Mouse (Mus musculus) liver, adult 2 months (tissue): ENCODE results near the gene Tnc. TPM values are rescaled to one million over a fixed set of nuclear protein-coding genes. Genes with fewer than 3 reads are reported as not detected.

Experiments
- DNase-seq: peaks from one replicate; pipeline ENCODE4 v3.0.0-alpha.2; 2011; ENCODE audit warnings: low read depth, low spot score; ENCODE audit errors: extremely low read depth
- H3K27ac ChIP-seq: fragments of 200-500 bp; replicated peaks from 2 replicates; pipeline ENCODE4 v1.5.1; 2012; ENCODE audit warnings: low read depth, mild to moderate bottlenecking, control low read depth, inconsistent platforms, low read length; ENCODE audit not compliant: insufficient read depth
- H3K27me3 ChIP-seq: fragments of 200-500 bp; 2 replicates; pipeline ENCODE4 v1.6.1; 2012; ENCODE audit warnings: mild to moderate bottlenecking, moderate library complexity, low read length, inconsistent platforms; ENCODE audit not compliant: control insufficient read depth, insufficient read depth
- H3K36me3 ChIP-seq: fragments of 200-500 bp; 2 replicates; pipeline ENCODE4 v1.6.1; 2012; ENCODE audit warnings: low read length, inconsistent platforms; ENCODE audit not compliant: control insufficient read depth, insufficient read depth
- H3K4me1 ChIP-seq: fragments of 200-500 bp; 2 replicates; pipeline ENCODE4 v1.6.1; 2011; ENCODE audit warnings: low read length; ENCODE audit not compliant: control insufficient read depth, insufficient read depth
- H3K4me3 ChIP-seq: fragments of 200-500 bp; 2 replicates; pipeline ENCODE4 v1.5.1; 2011; ENCODE audit warnings: low read depth, mild to moderate bottlenecking, control low read depth, low read length, moderate library complexity; ENCODE audit not compliant: insufficient read depth
- H3K79me2 ChIP-seq: fragments of 200-500 bp; 2 replicates; pipeline ENCODE4 v1.6.1; 2012; ENCODE audit warnings: inconsistent platforms, mild to moderate bottlenecking, low read length, moderate library complexity; ENCODE audit not compliant: control insufficient read depth, insufficient read depth
- H3K9ac ChIP-seq: fragments of 200-500 bp; 2 replicates; pipeline ENCODE4 v1.6.1; 2012; ENCODE audit warnings: low read depth, mild to moderate bottlenecking, control low read depth, inconsistent platforms, low read length
- CTCF ChIP-seq: fragments of 200-500 bp; IDR thresholded peaks from 2 replicates; pipeline ENCODE4 v1.5.1; 2011; ENCODE audit warnings: low read depth, low read length, control low read depth
- POLR2A ChIP-seq: fragments of 200-500 bp; IDR thresholded peaks from 2 replicates; pipeline ENCODE4 v1.6.1; 2011; ENCODE audit warnings: low read length, control low read depth; ENCODE audit not compliant: insufficient read depth; ENCODE audit errors: extremely low read depth
- WGBS: fragments of 180-500 bp; shearing (Covaris S2); methylation state at CpG from one replicate; pipeline ENCODE4 v1.1.7; 2018; 5-methylcytosine and 5-hydroxymethylcytosine counted together
- polyA plus RNA-seq: library from polyadenylated mRNA; depleted of rRNA; stranded (reverse); fragments of >200 nt; gene quantifications from 2 replicates; pipeline ENCODE4 v1.2.3, GENCODE M21; 2012
- total RNA-seq: library from RNA; depleted of rRNA; stranded (reverse); fragments of >200 nt; gene quantifications from 2 replicates; pipeline ENCODE4 v1.2.3, GENCODE M21; 2014

The Tnc gene
- total and polyA plus RNA-seq, 2 experiments, result 0.24 to 0.37 TPM

- no peak overlapping the region for H3K9ac ChIP-seq
- H3K27me3 ChIP-seq, result no peaks in the 10 kb centered on the region
- DNase-seq, result no peak
- WGBS, result 65% methylated on average over 6 of the region's 6 CpGs
- H3K36me3 ChIP-seq, result no peaks in the 10 kb centered on the region
- no peak overlapping the region for H3K27ac ChIP-seq
- H3K4me1 ChIP-seq, result no peaks in the 10 kb centered on the region
- H3K4me3 ChIP-seq, result no peak overlapping the region
- TF ChIP-seq POLR2A (no peak), CTCF (no peak)
- H3K79me2 ChIP-seq, result no peaks in the 10 kb centered on the region
Observed at GRCm38 (mm10) chr4:64058856-64059231, 12.0 kb upstream of the Tnc start.

- Histone ChIP-seq H3K36me3 (no peaks in the 10 kb centered on the region), H3K4me1 (no peaks in the 10 kb centered on the region), H3K4me3 (no peak overlapping the region), H3K79me2 (no peaks in the 10 kb centered on the region), H3K27ac (no peak overlapping the region), H3K9ac (no peak overlapping the region), H3K27me3 (no peaks in the 10 kb centered on the region)
- no peak for DNase-seq
- WGBS, result 51% methylated on average over 12 of the region's 12 CpGs
- no peak for TF ChIP-seq POLR2A
- TF ChIP-seq CTCF, result no peak
Observed at GRCm38 (mm10) chr4:64058048-64058855, 11.4 kb upstream of the Tnc start.

- no peak for TF ChIP-seq POLR2A
- TF ChIP-seq CTCF, result no peak
- DNase-seq, result no peak
- Histone ChIP-seq H3K27ac (no peak overlapping the region), H3K27me3 (no peaks in the 10 kb centered on the region), H3K9ac (no peak overlapping the region), H3K79me2 (no peaks in the 10 kb centered on the region), H3K36me3 (no peaks in the 10 kb centered on the region), H3K4me1 (no peaks in the 10 kb centered on the region), H3K4me3 (no peak overlapping the region)
- WGBS, result 78% methylated on average over 7 of the region's 7 CpGs
Observed at GRCm38 (mm10) chr4:64048177-64048576, 1.4 kb upstream of the Tnc start.

GRCm38 (mm10) chr4:64043893-64044292 lies 2.9 kb downstream of the Tnc start:
- DNase-seq, result no peak
- H3K4me1 ChIP-seq, result no peaks in the 10 kb centered on the region
- H3K9ac ChIP-seq, result no peak overlapping the region
- no peak overlapping the region for H3K27ac ChIP-seq
- no peaks in the 10 kb centered on the region for H3K36me3 ChIP-seq
- no peaks in the 10 kb centered on the region for H3K79me2 ChIP-seq
- H3K4me3 ChIP-seq, result no peak overlapping the region
- H3K27me3 ChIP-seq, result no peaks in the 10 kb centered on the region; the same call in 1 of the 2 replicates
- 80% methylated on average over 4 of the region's 4 CpGs for WGBS
- TF ChIP-seq POLR2A, result no peak
- no peak for TF ChIP-seq CTCF

- TF ChIP-seq POLR2A, result no peak
- no peak for TF ChIP-seq CTCF
- no peak overlapping the region for H3K27ac ChIP-seq
- H3K9ac ChIP-seq, result no peak overlapping the region
- 82% methylated on average over 6 of the region's 6 CpGs for WGBS
- H3K36me3 ChIP-seq, result no peaks in the 10 kb centered on the region
- H3K27me3 ChIP-seq, result no peaks in the 10 kb centered on the region; the same call in 1 of the 2 replicates
- no peak for DNase-seq
- H3K4me3 ChIP-seq, result no peak overlapping the region
- H3K79me2 ChIP-seq, result no peaks in the 10 kb centered on the region
- H3K4me1 ChIP-seq, result no peaks in the 10 kb centered on the region
Observed at GRCm38 (mm10) chr4:64043371-64043770, 3.4 kb downstream of the Tnc start.

- no peaks in the 10 kb centered on the region for H3K36me3 ChIP-seq
- H3K9ac ChIP-seq, result no peak overlapping the region
- WGBS, result 81% methylated on average over 2 of the region's 2 CpGs
- TF ChIP-seq CTCF, result no peak
- no peak for TF ChIP-seq POLR2A
- H3K79me2 ChIP-seq, result no peaks in the 10 kb centered on the region
- H3K27ac ChIP-seq, result no peak overlapping the region
- H3K4me1 ChIP-seq, result no peaks in the 10 kb centered on the region
- no peak overlapping the region for H3K4me3 ChIP-seq
- no peaks in the 10 kb centered on the region; the same call in 1 of the 2 replicates for H3K27me3 ChIP-seq
- DNase-seq, result no peak
Observed at GRCm38 (mm10) chr4:64039091-64039490, 7.7 kb downstream of the Tnc start.
